Mouse (Mus musculus) frontal cortex, postnatal 25 days (tissue): ENCODE results near the gene Col28a1.
"Not testable (repeated sequence)": the region's sequence is repeated elsewhere in the genome, so short reads cannot be mapped to it uniquely, and the experiment has no call there.

Experiments used
- DNase-seq, 2 experiments: peaks; one replicate each; pipeline ENCODE4 v3.0.0; 2022; ENCODE audit warnings: low spot score in 2 of 2

Gene Col28a1

DNA sequence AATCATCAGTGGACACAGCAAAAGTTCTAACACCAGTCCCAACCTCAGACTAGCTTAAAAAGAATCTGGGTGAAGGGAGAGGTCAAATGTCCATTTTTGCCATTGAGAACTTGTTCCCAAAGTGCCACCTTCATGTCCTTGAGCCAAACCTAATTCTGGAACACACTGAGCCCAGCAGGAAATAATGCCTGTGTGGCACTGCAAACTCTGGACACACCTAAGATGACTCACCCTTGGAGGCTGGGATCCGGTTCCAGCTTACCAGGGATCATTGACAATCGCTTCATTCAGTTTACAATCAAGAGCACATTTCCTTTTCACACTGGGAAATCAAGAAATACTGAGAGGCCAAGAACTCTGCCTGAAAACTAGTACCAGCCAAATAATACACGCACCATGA, 168.9 kb downstream of the Col28a1 start:
- no peak for DNase-seq

GRCm38 (mm10) chr6:7994736-7995135, 197.7 kb downstream of the Col28a1 start:
- DNase-seq = no peak

GRCm38 (mm10) chr6:7983646-7983979, 208.8 kb downstream of the Col28a1 start:
- DNase-seq = no peak

DNA sequence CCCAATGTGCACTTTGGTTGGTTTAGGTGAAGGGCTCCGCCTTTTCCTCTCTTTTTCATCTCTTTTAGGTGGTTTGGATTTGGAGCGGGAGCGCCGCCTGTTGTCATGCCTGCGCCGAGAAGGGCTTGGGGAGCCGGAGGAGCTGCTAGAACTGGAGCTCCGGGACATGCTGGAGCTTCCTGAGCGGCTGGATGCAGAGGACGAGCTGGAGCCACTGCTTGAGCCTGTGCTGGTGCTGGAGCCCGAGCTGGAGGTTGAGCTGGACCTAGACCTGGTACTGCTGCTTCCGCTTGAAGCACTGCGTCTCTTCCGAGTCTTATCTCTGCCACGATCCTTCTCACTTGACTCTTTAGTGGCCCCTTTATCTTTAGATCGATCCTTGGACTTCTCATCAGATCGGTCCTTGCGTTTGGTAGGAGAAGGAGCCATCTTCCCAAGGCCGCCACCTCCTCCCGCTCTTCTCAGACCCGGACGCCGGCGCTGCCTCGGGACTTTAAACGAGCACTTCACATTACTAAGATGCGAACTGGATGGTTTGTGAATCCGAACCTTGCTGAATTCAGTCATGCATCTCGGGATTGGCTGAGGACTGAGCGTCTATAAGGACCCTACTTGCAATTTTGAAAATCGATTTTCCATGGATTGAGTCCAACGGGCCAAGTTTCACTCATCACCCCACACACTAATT, 209.3 kb downstream of the Col28a1 start:
- not testable (repeated sequence) for DNase-seq

- DNase-seq = no peak
These were observed 221.2 kb downstream of the Col28a1 start for GRCm38 (mm10) chr6:7971020-7971760.

- DNase-seq = no peak
These were observed 223.0 kb downstream of the Col28a1 start for GRCm38 (mm10) chr6:7969376-7969775.

DNA sequence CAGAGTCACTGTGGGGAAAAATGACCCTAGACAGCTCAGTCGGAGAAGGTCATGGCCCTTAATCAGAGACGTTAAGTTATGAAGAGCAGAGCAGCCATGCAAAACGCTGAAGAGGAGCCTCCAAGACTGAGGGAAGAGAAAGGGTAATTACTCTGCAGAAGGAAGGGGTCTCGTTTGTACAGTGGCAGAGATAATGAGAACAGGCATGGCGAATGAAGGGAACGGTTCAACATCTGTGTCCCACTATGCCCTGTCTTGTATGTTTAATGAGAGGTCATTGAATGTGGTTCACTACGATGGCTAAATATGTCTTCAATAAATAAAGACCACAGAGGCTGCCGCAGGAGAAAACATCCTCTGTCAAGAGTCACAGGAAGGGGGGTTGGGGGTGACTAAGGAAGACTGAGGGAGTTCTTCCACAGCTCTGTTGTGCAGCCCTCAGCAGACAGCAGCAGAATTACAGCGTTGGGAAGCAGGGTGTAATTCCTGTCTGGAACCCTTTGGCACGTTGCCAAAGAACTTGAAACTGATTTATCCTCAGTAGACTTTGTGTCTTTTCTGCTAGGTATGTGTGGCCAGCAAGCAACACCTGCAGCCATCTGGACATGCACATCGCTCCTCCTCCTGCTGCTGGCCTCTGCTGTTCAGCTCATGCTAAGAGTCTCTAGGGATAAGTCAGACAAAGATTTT, 226.4 kb downstream of the Col28a1 start:
- no peak for DNase-seq

GRCm38 (mm10) chr6:7962749-7963148, 229.7 kb downstream of the Col28a1 start:
- no peak for DNase-seq

GRCm38 (mm10) chr6:7952208-7952607, 240.2 kb downstream of the Col28a1 start:
- DNase-seq = no peak

DNA sequence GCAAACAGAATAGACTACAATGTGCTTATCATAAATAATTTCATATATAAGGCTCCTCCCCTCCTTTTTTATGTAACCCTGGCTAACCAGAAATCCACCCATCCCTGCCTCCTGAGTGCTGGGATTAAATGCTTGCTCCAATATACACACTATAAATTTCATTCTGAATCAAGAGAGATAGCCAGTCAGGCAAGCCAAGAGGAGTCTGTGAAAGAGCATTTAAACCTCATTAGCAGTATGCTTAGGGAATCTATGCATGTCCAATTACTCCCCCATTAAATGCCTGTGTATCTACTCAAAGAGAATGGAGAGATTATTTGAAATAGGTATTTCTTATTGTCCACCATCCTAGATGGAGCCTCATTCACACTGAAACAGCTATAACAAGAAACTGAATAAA, 240.6 kb downstream of the Col28a1 start:
- DNase-seq = no peak
